Mouse (Mus musculus) retina, postnatal 7 days (tissue): ENCODE data around the gene Gm10490.
"Not testable (repeated sequence)": the region's sequence is repeated elsewhere in the genome, so short reads cannot be mapped to it uniquely, and the experiment has no call there.

Experiments used
- DNase-seq: peaks from one replicate; pipeline ENCODE4 v3.0.0-alpha.2; 2012; ENCODE audit warnings: low read depth, low spot score

The Gm10490 gene

DNA sequence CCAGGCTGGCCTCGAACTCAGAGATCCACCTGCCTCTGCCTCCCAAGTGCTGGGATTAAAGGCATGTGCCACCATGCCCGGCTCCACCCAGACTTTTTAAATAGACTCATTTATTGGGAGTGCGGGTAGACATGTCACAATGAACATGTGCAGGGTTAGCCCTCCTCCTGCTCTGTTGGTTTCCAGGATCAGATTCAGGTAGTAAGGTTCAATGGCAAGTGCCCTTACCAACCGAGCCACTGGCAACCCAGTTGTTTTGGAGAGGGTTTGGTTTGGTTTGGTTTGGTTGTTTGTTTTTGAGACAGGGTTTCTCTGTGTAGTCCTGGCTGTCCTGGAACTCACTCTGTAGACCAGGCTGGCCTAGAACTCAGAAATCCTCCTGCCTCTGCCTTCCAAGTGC is at the start of gene Gm10490:
Gene Gm10490, plus strand, starts transcription at position 301 of the 400 bp plus-strand sequence.
- not testable (repeated sequence) for DNase-seq

DNA sequence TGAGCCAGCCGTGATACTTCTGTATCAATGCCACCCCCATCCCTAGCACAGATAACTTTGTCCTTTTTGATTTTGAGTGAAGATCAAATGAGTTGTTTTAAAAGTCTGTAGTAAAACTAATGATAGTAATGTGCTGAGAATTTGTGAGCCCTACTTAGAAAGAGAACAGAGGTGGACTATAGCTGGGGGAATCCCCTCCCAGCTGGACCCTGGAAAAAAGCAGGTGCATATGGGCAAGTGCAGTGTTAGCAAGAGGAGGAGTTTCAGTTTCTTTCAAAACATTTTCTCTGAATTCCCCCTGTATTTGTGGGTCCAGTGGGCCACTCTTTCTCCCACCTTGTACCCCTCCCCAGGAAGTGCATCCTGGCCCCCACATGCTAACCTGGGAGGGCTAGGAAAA is 46.2 kb upstream of the Gm10490 start:
- no peak for DNase-seq

DNA sequence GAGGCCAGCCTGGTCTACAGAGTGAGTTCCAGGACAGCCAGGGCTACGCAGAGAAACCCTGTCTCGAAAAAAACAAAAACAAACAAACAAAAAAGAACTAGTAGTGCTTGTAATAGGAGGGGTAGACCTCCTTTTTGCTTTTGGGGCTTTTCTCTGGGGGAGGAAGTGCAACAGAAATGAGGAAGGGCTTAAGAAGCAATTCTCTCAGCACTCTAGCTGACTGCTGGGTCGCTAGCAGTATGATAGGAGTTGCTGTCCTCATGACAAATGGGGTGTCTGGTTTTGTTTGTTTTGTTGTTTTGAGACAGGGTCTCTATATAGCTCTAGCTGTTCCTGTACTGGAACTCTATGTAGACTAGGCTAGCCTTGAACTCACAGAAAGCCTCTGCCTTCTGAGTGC is 44.8 kb upstream of the Gm10490 start:
- no peak for DNase-seq

DNA sequence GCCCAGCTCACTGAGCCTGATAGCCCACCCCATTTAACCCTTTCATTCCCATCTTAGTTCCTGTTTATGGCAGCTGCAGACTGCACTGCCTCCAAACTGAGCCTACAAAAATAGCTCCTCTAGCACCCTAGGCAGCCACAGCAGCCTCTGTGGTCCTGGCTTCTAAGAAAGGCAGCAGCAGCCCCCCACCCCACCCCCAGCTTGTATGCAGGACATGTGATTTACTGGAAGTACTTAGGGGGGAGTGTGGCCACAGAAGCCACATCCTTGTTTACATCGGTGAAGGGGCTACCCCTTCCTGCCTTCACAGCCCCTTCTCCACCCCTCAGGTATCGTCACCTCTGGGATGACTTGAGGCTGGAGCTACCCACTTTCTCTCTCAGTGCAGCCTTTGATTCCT is 44.0 kb upstream of the Gm10490 start:
- no peak for DNase-seq

DNA sequence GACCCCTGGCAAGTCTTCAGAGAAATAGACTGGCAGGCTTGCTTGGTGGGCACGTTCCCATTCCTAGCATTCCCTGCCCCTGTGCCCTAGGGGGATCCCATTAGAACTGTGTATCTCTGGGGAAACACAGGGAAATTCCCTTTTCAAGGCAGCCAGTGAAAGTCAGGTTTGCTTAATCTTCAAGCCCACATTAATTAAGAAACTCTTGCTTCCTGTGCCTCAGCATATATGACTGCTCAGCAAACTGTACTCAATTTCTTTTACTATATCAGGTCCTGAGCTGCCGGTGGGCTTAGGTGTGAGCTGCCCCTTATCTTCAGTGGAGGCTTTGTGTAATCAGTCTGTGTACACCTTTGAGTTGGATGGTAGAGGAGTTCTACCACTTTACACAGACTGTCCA is 43.6 kb upstream of the Gm10490 start:
- no peak for DNase-seq

DNA sequence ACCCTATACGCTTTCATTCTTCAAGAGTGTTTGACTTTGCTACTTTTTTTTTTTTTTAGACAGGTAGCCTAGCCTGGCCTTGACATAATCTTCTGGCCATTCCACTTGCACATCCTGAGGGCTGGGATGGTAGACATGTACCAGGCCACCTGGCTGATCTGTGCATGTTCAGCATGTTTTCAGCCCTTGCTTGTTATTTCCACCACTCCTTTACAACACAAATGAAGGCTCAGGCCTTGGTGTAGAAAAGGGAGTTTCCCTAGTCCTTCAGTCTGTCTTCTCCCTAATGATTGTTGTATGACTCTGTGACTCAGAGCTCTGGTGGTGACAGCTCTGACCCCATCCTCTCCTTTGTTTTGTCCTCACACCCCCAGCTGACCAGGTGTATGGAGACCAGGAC is 42.2 kb upstream of the Gm10490 start:
- no peak for DNase-seq

DNA sequence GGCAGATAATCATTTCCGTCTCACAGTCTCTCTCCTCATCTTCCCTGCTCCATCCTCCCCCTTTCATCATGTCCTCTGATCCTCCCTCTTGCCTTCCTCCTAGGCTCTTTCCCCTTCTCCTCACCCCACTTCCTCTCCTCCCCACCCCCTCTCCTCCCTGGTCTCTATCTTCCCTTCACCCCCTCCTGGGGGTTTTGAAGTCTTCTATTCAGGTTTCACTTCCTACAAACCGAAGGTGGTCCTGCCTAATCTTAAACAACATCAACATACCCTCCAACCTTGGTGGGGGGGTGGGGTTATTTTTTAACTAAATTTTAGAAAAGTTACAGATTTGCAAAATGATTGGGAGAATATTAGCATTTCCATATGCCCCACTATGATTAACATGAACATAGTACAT is 40.8 kb upstream of the Gm10490 start:
- DNase-seq, result no peak

DNA sequence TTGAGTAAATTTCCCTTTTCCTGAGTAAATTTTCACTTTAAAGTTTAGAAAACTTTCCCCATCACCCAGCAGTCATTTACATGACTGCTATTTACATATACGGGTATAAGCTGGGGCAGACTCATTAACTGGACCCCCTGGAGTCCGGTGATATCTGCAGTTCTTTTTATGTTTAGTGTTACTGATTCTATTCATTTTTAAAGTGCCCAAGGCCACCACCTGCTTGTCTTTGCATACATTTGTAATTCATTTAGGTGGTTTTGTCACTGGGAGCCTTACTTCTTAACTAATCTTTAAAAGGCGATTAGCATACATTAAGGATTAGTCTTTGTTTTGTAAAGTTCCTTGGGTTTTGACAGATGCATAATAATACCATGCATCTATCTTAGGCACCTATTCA is 39.5 kb upstream of the Gm10490 start:
- DNase-seq, result no peak

DNA sequence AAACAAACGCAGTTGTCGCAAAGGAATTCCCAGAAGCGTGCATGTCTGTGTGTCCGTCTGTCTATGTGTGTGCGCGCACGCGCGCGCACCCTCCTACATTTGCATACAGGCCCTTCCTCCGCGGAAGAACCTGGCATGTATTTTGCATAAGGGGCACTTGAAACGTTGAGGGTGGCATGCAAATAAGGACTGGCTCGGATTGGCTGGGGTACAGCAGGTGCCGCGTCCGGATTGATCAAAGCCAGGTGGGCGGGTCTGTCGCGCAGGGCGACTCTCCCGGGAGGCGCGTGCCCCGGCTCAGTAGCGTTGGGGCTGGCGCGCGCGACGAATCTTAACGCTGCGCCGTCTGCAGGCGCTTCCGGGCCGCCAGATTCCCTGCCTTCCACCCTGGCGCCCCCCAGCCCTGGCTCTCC is 31.3 kb upstream of the Gm10490 start, which contains the start of gene Pim2:
Gene Pim2, plus strand, starts transcription at position 256 of the 413 bp plus-strand sequence.
- DNase-seq, result peak; percentile 61

DNA sequence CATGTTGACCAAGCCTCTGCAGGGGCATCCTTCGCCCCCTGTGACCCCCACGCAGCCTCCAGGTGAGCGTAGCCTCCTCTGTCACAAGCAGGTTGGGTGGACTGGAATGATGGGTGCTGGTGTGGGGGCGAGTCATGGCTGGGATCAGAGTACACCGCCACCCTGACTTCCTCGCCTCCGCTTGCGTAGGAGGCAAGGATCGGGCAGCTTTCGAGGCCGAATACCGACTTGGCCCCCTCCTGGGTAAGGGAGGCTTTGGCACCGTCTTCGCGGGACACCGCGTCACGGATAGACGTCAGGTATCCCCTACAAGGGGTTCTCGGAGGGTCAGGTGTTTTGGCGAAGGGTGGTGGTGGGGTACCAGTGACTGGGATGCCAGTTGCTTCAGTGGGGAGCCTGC is 30.8 kb upstream of the Gm10490 start:
- no peak for DNase-seq

DNA sequence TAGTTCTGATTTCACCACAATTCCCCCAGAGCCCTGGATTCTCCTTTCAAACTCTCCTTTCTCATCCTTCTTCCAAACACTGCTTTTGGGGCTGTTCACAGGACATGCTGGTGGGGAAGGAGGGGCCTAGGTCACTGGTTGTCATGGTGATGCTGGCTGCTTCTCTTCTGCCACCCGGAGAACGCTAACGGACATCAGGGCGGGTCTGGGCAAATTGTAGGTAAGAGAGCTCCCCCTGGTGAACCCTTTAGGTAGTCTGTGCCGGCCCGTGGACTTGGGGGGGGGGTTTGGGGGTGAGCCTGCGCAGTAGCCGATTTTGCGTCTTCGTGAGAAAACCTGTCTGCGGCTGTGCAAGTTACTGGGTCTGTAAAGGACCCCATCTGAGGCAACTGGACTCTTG is 29.5 kb upstream of the Gm10490 start:
- no peak for DNase-seq

DNA sequence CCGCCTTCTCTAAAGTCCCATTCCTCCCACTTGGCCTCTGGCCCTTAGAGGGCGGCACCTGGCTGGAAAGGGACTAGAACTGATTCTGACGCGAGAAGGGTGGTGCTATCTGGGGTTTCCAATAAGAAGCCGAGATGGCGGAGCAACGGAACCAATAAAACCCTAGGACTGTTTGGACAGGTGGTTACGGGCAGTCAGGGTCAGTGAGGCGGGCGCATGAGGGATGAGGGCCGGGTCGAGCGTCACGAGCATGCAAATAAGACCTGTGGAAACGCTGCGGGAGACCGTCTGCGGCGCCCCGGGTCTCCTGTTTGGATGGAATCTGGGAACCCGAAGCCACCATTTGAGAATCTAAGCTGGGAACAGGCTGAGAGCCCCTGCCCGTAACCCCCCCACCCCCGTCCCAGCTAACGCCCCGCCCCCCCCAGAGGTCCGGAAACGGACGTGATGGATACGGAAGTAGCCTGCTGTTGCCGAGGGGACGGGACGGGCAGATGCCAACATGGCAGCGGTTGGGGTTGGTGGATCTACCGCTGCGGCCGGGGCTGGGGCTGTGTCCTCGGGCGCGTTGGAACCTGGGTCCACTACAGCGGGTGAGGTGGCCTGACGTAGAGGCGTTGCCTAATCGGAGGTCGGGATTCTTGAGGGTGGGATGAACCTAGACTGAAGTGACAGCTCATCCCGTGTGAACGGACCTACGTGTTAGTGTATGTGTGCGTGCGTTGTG is 25.3 kb upstream of the Gm10490 start, which contains the start of gene Slc35a2:
Gene Slc35a2, plus strand, starts transcription at position 188 of the 727 bp plus-strand sequence.
- DNase-seq, result peak; percentile 78

DNA sequence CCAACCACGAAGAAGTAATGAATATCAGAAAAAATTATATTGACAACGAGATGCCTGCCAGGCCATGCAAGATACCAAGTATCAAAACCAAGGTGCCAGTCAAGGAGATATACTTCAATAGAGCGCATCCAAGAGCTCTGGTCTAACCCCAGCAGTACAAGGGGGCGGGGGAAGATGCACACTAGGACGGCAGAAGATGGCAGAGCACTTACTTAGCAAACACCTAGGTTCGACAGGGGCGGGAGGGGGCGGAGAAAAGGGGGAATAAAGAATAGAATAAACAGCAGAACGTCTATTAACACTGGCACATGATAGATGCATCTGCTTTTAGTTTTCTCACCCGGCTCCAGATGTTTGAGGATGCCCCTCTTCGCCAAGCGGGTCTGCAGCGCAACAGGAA is 11.1 kb upstream of the Gm10490 start:
- DNase-seq, result no peak

DNA sequence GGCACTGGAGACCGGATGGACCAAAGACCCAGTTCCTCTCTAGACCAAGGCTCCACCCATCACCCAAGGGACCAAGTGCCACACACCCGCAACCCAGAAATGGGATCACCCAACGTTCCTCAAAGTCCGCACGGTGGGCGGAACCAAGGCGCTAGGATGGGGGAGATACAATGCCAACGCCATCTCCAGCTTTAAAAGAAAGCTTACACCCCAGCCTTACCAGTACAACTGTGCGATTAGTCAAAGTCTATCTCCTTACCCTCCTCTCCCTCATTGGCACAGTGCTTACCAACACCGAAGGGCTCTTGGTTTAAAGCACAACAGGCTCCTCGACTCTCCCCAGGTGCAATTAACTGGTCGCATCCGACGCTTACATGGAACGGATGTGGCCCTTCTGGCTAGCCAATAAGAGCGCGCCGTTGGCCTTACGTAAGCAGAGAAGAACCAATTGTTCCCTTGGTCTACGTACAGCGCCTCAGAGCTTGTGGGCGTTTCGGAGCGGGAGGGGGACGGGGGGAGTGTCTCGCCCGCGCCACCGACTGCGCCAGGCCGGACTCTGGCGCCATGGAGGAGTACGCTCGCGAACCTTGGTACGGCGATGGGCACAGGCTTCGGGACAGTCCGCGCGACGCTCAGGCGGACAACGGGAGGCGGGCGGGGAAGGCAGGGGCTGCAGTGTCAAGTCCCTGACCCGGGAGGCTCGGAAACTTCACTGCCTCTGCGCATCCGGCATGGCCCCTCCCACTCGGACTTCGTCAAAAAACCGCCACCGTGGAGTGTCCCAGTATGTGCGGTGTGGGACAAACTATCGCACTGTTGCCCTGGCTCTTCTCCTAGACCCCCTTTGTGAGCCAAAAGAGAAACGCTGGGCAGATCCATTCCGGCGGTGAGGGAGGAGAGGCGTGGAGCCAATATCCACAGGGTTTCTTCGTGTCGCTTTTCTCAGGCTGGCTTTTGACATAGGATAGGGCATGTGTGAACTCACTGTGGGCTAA is 10.2 kb upstream of the Gm10490 start, which contains the start of the genes Pqbp1 and Timm17b:
Gene Pqbp1, minus strand, starts transcription at position 390 of the 995 bp plus-strand sequence.
Gene Timm17b, plus strand, starts transcription at position 478 of the 995 bp plus-strand sequence.
- peak; percentile 83 for DNase-seq

DNA sequence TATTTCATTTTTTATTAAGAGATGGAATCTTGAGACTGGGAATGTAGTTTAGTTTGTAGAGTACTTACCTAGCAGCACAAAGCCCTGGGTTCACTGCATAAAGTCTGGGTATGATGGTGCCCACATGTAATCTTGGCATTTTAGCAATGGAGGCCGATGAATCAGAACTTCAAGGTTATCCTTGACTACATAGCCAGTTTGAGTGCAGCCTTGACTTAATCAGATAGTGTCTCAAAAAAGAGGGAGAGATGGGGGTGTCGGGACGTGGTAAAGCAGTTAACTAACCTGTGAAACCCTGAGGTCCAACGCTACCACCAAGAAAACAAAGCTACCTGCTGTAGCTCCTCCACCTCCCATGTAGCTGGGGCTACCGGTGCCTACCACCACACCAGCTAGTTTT is 4.9 kb upstream of the Gm10490 start:
- no peak for DNase-seq

DNA sequence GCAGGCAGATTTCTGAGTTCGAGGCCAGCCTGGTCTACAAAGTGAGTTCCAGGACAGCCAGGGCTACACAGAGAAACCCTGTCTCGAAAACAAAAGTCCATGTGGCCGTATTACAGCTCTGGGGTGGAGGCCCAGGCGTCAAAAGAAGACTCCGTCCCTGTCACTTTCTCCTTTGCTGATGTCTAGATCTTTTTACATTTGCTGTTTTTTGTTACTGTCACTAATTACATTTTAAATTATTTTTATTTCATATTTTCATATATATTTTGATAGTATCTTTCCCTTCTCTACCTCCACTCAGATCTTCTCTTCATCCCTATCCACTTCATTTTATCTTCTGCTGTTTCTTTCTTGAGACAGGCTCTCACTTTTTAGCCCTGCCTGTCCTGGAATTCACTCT is 1.6 kb upstream of the Gm10490 start, which contains the start of gene Gm10491:
Gene Gm10491, minus strand, starts transcription at position 101 of the 400 bp plus-strand sequence.
- no peak for DNase-seq

DNA sequence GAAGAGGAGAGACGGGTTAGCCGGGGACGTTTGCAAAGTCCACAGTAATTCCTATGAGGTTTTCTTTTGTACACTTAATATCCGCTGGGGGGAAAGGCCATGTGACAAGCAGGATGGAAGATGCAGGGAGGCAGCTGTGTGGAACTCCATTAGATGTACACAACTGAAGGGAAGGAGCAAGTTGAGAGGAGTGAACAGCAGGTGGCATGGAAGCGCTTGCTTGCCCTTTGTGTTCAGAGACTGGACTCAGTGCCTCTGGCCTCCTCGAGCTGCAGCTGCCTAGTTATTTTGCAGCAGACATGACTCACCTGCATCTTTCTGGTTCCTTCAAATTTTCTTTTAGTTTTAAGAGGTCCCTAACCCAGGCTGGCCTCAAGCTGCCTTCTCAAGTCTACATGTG is 1.1 kb downstream of the Gm10490 start:
- no peak for DNase-seq

DNA sequence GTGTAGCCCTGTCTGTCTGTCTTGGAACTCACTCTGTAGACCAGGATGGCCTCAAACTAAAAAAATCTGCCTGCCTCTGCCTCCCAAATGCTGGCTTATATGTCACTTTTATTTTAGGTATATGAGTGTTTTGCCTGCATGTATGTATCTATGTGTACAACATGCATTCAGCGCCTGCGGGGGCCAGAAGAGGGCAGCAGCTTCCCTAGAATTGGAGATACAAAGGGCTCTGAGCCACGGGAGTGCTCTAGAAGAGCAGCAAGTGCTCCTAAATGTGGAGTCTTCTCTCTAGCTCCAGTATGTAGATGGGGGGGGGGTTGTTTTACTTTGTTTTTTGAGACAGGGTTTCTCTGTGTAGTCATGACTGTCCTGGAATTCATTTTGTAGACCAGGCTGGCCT is 6.3 kb downstream of the Gm10490 start:
- not testable (repeated sequence) for DNase-seq

DNA sequence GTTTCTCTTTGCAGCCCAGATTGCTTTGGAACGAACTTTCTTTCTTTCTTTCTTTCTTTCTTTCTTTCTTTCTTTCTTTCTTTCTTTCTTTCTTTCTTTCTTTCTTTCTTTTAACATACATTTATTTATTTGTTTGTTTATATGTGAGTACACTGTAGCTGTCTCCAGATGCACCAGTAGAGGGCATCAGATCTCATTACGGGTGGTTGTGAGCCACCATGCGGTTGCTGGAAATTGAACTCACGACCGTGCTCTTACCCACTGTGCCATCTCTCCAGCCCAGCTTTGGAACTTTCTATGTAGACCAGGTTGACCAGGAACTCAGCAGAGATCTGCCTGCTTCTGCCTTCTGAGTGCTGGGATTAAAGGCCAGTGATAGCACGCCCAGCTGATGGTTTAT is 8.6 kb downstream of the Gm10490 start:
- DNase-seq, result not testable (repeated sequence)

DNA sequence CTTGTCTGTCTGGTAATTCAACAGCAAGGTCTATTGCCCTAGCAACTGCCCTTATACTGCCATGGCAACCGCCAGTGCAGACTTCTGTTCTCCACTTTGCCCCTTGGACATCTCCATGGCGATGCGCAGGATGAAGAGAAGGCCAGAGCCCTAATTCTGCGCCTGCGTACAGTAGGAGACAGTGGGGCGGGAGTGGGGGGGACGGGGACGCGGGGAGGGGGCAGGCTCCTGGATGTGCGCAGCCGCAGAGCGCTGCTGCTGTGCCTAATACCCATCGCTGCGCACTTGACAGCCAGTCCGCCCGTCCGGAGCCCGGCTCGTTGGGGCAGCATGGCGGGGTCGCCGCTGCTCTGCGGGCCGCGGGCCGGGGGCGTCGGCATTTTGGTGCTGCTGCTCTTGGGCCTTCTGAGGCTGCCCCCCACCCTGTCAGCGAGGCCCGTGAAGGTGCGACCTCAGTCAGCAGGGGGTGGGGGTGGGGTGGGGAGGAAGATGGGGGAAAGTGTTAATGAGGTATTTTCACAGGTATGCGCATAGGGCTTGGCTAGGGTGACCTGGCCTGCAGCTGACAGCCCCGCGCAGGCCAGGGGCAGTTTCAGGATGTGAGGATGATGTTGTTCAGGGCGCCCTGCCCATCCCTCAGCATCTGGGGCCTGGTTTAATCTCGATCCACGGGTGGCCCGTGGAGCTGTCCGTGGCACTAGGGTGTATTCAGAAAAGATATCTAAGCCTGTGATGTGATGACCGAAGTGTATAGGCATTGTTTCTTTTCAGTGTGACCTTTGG is 10.4 kb downstream of the Gm10490 start, which contains the start of gene Pcsk1n:
Gene Pcsk1n, plus strand, starts transcription at position 222 of the 783 bp plus-strand sequence.
- peak; percentile 48 for DNase-seq

DNA sequence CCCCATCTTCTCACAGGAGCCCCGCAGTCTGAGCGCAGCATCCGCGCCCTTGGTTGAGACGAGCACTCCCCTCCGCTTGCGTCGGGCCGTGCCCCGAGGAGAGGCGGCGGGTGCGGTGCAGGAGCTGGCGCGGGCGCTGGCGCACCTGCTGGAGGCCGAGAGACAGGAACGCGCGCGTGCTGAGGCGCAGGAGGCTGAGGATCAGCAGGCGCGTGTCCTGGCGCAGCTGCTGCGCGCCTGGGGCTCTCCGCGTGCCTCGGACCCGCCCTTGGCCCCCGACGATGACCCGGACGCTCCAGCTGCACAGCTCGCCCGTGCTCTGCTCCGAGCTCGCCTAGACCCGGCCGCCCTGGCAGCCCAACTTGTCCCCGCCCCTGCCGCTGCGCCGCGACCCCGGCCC is 12.7 kb downstream of the Gm10490 start:
- no peak for DNase-seq
